In genomic region chr7:49246240-49246578, GRCm38 (mm10) we compare ENCODE assay signal across 8 mouse cellular contexts.
A peak's percentile ranks its signal among the peaks of the same experiment; 100 is the strongest.
DNase-seq lines count a peak whose midpoint lies in the region; ATAC-seq and TF ChIP-seq lines count a peak whose summit lies in the region.

No protein-coding gene starts in this region.

- peaks cover 25% of the 10 kb centered on the region for H3K27me3 ChIP-seq in heart, embryonic 11.5 days (ENCODE audit: control insufficient read depth, insufficient read depth, low read length)
- peaks cover 49% of the 10 kb centered on the region for H3K27me3 ChIP-seq in E14TG2a.4 (ENCODE audit: insufficient read depth, low read length)
- H3K27me3 ChIP-seq in forebrain, embryonic 16.5 days (replicated peaks; ENCODE audit: control insufficient read depth, insufficient read depth, low read length): no peaks in the 10 kb centered on the region

- WGBS in heart, embryonic 11.5 days (ENCODE audit: insufficient replicate concordance): under 1% methylated on average over 31 of the region's 31 CpGs
- under 1% methylated on average over 31 of the region's 31 CpGs for WGBS in forebrain, embryonic 16.5 days
- WGBS in macrophage (ENCODE audit: missing documents): 1% methylated on average over 30 of the region's 31 CpGs

- peaks cover 46% of the 10 kb centered on the region for H3K79me2 ChIP-seq in macrophage (ENCODE audit: inconsistent target)

- no peak for TF ChIP-seq CTCF in E14TG2a.4 (conservative IDR thresholded peaks at IDR 0.05; ENCODE audit: low read length)

- H3K9me3 ChIP-seq in heart, embryonic 11.5 days (replicated peaks; ENCODE audit: control insufficient read depth, low read length): no peaks in the 10 kb centered on the region
- no peaks in the 10 kb centered on the region for H3K9me3 ChIP-seq in E14TG2a.4 (ENCODE audit: low read length)
- no peaks in the 10 kb centered on the region for H3K9me3 ChIP-seq in forebrain, embryonic 16.5 days (ENCODE audit: control insufficient read depth, low read length)

- no peaks in the 10 kb centered on the region for H3K36me3 ChIP-seq in heart, embryonic 11.5 days (ENCODE audit: control insufficient read depth, insufficient read depth, low read length)
- H3K36me3 ChIP-seq in E14TG2a.4 (ENCODE audit: insufficient read depth, low read length): no peaks in the 10 kb centered on the region
- H3K36me3 ChIP-seq in forebrain, embryonic 16.5 days (ENCODE audit: control insufficient read depth, insufficient read depth): no peaks in the 10 kb centered on the region
- H3K36me3 ChIP-seq in macrophage (ENCODE audit: inconsistent target): no peaks in the 10 kb centered on the region

- intact Hi-C loops in left cerebral cortex, postnatal 25 days (cut with DNase I): loop anchor here (5.0 kb wide), 2 partner anchors 39 to 99 kb away; no protein-coding TSS in a partner anchor

- H3K9ac ChIP-seq in heart, embryonic 11.5 days (ENCODE audit: low read depth, low read length): peak overlapping the region; percentile 73
- peak overlapping the region; percentile 71 for H3K9ac ChIP-seq in forebrain, embryonic 16.5 days (replicated peaks; ENCODE audit: low read depth, low read length)

- peak overlapping the region; percentile 92 for H3K4me2 ChIP-seq in heart, embryonic 11.5 days
- peak overlapping the region; percentile 93 for H3K4me2 ChIP-seq in forebrain, embryonic 16.5 days (ENCODE audit: low read length)

- ATAC-seq in heart, embryonic 11.5 days (replicated peaks; ENCODE audit: insufficient number of reproducible peaks, low FRiP score, low TSS enrichment): no peak
- ATAC-seq in forebrain, embryonic 16.5 days: no peak
- ATAC-seq in megakaryocyte-erythroid progenitor cell, adult 5-6 weeks (replicated peaks; ENCODE audit: low FRiP score, low TSS enrichment, poor library complexity, severe bottlenecking): no peak

- H3K4me1 ChIP-seq in heart, embryonic 11.5 days (ENCODE audit: control insufficient read depth, insufficient read depth, low read length): peaks cover 26% of the 10 kb centered on the region
- peaks cover 59% of the 10 kb centered on the region for H3K4me1 ChIP-seq in E14TG2a.4 (replicated peaks; ENCODE audit: low read depth, low read length)
- peaks cover 48% of the 10 kb centered on the region for H3K4me1 ChIP-seq in forebrain, embryonic 16.5 days (replicated peaks; ENCODE audit: control insufficient read depth, insufficient read depth, low read length)

- peak overlapping the region; percentile 56 for H3K4me3 ChIP-seq in heart, embryonic 11.5 days (ENCODE audit: low read depth, low read length)
- H3K4me3 ChIP-seq in E14TG2a.4 (replicated peaks; ENCODE audit: low read length) (peak overlapping the region; percentile 87), macrophage (ENCODE audit: inconsistent target) (peak overlapping the region; percentile 88)
- peak overlapping the region; percentile 71 for H3K4me3 ChIP-seq in forebrain, embryonic 16.5 days (replicated peaks; ENCODE audit: low read length)

- H3K27ac ChIP-seq in heart, embryonic 11.5 days (ENCODE audit: low read depth, low read length): 0 out of 2 replicates have a peak overlapping the region, but pooled peaks have one; percentile 10
- H3K27ac ChIP-seq in forebrain, embryonic 16.5 days (ENCODE audit: low read length): peak overlapping the region; percentile 77
- H3K27ac ChIP-seq in macrophage: peak overlapping the region; percentile 98

- DNase-seq in heart, postnatal 4 days: no peak
- no peak for DNase-seq in urinary bladder, postnatal 10 days (ENCODE audit: low spot score)
- no peak for DNase-seq in left cerebral cortex, postnatal 25 days (ENCODE audit: low spot score in 2 of 2)

Comparison
In these comparisons a context has a peak if more than half of its experiments do, and no peak if none do; other contexts are left out.
1. H3K27ac ChIP-seq: peak in every context shown above with its lines; median percentile 98 in macrophage; 77 in forebrain, embryonic 16.5 days; 10 in heart, embryonic 11.5 days.